Mouse (Mus musculus): ENCODE results near the gene Mettl27.

- TF ChIP-seq ZNF384 (IDR thresholded peaks at IDR 0.05; ENCODE audit: low read depth, low read length) = no peak
- no peak for TF ChIP-seq MAFK (IDR thresholded peaks at IDR 0.05; ENCODE audit: insufficient read depth, low read depth, low read length)
- no peak for TF ChIP-seq CHD2 (IDR thresholded peaks at IDR 0.05; ENCODE audit: low read depth, low read length)
- no peak for TF ChIP-seq ZC3H11A (IDR thresholded peaks at IDR 0.05; ENCODE audit: borderline replicate concordance, low read depth, low read length)
- no peak for TF ChIP-seq HCFC1 (IDR thresholded peaks at IDR 0.05; ENCODE audit: borderline replicate concordance, insufficient read depth, low read length)
Observed at GRCm38 (mm10) chr5:134897596-134897995, 34.6 kb upstream of the Mettl27 start.
